Mouse (Mus musculus) kidney, adult 2 months (tissue): ENCODE results near the gene Crcp. TPM values are rescaled to one million over a fixed set of nuclear protein-coding genes. Genes with fewer than 3 reads are reported as not detected.
A peak's percentile ranks its signal among the peaks of the same experiment; 100 is the strongest.

Source experiments
- DNase-seq: peaks from one replicate; pipeline ENCODE4 v3.0.0; 2021
- H3K27ac ChIP-seq: fragments of 200-500 bp; 2 replicates; pipeline ENCODE4 v1.5.1; 2012; ENCODE audit warnings: low read depth, low read length, control low read depth, inconsistent platforms; ENCODE audit not compliant: insufficient read depth
- H3K27me3 ChIP-seq: fragments of 200-500 bp; replicated peaks from 2 replicates; pipeline ENCODE4 v1.6.1; 2012; ENCODE audit warnings: mild to moderate bottlenecking, moderate library complexity, low read length, inconsistent platforms; ENCODE audit not compliant: control insufficient read depth, insufficient read depth
- H3K36me3 ChIP-seq: fragments of 200-500 bp; 2 replicates; pipeline ENCODE4 v1.6.1; 2012; ENCODE audit warnings: mild to moderate bottlenecking, moderate library complexity, low read length, inconsistent platforms; ENCODE audit not compliant: control insufficient read depth, insufficient read depth
- H3K4me1 ChIP-seq: fragments of 200-500 bp; 2 replicates; pipeline ENCODE4 v1.6.1; 2011; ENCODE audit warnings: low read length; ENCODE audit not compliant: control insufficient read depth, insufficient read depth
- H3K4me3 ChIP-seq: fragments of 200-500 bp; 2 replicates; pipeline ENCODE4 v1.5.1; 2011; ENCODE audit warnings: mild to moderate bottlenecking, low read depth, low read length, control low read depth; ENCODE audit not compliant: insufficient read depth
- CTCF ChIP-seq: fragments of 200-500 bp; conservative IDR thresholded peaks from 2 replicates; pipeline ENCODE4 v1.5.1; 2011; ENCODE audit warnings: low read depth, mild to moderate bottlenecking, control low read depth, low read length, moderate library complexity, mixed read lengths; ENCODE audit not compliant: insufficient read depth, insufficient read length
- POLR2A ChIP-seq: fragments of 200-500 bp; IDR thresholded peaks from one replicate; pipeline ENCODE4 v1.6.1; 2011; ENCODE audit warnings: low read depth, low read length, control low read depth
- WGBS: fragments of 180-500 bp; shearing (Covaris S2); methylation state at CpG from one replicate; pipeline ENCODE4 v1.1.7; 2018; 5-methylcytosine and 5-hydroxymethylcytosine counted together
- polyA plus RNA-seq: library from polyadenylated mRNA; depleted of rRNA; stranded (reverse); fragments of >200 nt; gene quantifications from 2 replicates; pipeline ENCODE4 v1.2.3, GENCODE M21; 2012

Crcp gene
- polyA plus RNA-seq, 1 experiment, result 19.3 TPM

DNA sequence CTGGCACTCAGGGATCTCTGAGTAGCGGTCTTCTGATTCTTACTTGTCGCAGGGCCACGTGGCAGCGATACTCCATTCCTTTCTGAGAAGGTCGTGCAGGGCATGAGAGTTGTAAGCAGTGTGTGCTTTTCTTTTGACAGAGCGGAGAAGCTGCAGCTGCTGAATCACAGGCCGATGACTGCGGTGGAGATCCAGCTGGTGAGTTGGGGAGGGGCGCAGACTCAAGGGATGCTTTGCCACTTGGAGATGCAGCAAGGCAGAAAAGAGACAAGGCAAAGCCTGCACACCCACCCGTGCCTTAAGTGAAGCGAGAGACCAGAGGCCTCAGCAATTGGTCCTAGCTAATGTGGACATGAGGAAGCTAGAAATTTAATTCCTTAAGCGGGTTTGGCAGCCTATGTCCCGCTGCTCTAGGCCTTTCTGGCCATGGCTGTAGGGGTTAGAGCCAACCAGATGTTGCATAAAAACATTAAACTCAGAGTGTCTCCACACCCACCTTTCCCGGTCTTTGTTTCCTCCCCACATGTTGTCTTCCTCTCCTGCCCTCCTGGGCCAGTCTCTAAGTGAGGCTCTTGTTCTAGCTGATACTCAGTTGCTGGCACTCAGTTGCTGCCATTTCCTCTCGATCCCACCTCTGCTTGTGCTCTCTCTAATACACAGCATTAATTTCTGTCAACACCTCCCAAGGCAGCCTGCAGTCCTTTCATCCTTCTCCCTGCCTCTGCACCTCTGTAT lies 19.9 kb downstream of the Crcp start:
- 68% methylated on average over 15 of the region's 15 CpGs for WGBS
- Histone ChIP-seq H3K27ac (no peak overlapping the region), H3K4me1 (peaks cover 6% of the 10 kb centered on the region), H3K36me3 (no peaks in the 10 kb centered on the region; the same call in 1 of the 2 replicates), H3K4me3 (no peak overlapping the region), H3K27me3 (no peaks in the 10 kb centered on the region)
- TF ChIP-seq CTCF, result no peak
- TF ChIP-seq POLR2A, result no peak
- peak; percentile 19 for DNase-seq

DNA sequence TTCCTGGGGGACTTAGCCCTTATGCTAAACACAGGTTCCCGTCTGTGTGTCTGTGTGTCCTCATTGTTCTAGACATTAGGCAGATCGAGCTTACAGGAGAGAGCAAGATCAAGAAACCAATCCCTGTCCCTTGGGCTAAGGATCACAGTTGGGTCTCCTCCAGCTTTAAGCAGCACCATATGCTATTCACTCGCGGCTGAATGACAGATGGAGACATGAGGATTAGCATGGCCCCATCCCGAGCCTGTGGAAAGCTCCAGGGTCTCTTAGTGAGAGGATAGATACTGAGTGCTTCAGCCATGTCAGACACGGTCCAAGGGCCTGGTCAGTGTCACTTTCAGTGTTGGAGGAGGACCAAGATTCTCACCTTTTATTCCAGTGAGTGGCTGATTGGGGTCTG lies 21.3 kb downstream of the Crcp start:
- Histone ChIP-seq H3K4me3 (no peak overlapping the region), H3K4me1 (no peaks in the 10 kb centered on the region), H3K27ac (no peak overlapping the region), H3K36me3 (no peaks in the 10 kb centered on the region; the same call in 1 of the 2 replicates), H3K27me3 (no peaks in the 10 kb centered on the region)
- TF ChIP-seq POLR2A (no peak), CTCF (no peak)
- 81% methylated on average over 6 of the region's 6 CpGs for whole genome bisulfite sequencing
- DNase-seq, result no peak

DNA sequence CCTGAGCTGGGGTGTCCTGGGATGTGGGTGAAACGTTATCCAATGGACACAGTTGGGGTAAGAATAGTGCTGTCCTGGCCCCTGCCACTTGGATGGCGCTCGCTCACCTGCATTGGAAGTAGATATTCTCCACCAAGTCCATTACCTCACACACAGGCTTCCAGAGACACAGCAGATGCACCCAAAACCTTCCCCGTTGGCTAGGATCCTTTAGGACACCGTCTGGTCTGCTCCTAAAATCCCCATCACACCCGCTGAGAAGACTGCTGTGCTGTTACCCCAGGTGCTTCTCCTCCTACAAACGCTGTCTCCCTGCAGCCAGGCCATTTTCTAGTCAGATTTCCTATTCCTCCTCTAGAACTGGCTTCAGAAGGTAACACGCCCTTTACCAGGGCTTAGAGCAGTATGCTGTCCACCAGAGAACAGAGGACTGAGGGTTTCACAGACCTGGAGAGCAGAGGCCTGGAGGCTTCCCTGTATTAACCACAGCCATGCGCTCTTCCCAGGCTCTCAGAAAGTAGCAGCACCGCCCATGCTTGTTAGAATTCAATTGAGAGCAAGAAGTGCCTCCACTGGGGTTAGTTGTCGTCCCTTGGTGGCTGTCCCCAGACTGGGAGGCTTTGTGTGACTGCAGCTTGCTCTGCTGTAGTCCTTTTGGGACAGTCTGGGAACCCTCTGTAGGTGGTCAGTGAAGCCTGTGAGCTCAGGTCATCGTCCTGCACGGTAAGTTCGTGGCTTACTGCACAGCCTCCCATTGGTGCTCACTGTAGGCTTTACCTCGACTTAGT lies 22.2 kb downstream of the Crcp start:
- Histone ChIP-seq H3K27me3 (no peaks in the 10 kb centered on the region), H3K4me1 (no peaks in the 10 kb centered on the region), H3K36me3 (no peaks in the 10 kb centered on the region; the same call in 1 of the 2 replicates), H3K4me3 (no peak overlapping the region), H3K27ac (no peak overlapping the region)
- TF ChIP-seq CTCF, result no peak
- no peak for TF ChIP-seq POLR2A
- 81% methylated on average over 15 of the region's 15 CpGs for WGBS
- no peak for DNase-seq

DNA sequence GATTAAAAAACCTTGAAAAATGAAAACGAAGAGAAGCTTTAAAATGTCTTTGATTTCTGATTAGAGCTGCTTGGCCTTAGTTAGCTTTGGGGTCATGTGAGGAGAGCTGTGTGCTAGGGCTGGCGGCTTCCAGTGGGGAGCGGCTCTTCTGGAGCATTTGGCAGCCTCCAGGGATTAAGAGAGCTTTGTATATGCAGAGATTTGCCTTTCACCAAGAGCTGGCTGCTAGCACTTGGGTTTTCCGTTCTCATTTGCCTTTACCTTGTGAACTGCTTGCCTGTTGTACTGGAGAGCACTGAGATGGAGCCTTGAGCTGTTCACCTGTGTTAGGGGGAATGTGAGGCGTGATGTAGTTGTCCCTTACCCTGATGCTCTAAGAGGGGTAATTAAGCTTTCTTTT lies 23.4 kb downstream of the Crcp start:
- Histone ChIP-seq H3K4me1 (no peaks in the 10 kb centered on the region), H3K27ac (no peak overlapping the region), H3K27me3 (no peaks in the 10 kb centered on the region), H3K36me3 (no peaks in the 10 kb centered on the region), H3K4me3 (no peak overlapping the region)
- 83% methylated on average over 5 of the region's 5 CpGs for WGBS
- DNase-seq, result no peak
- TF ChIP-seq CTCF, result no peak
- TF ChIP-seq POLR2A, result no peak

DNA sequence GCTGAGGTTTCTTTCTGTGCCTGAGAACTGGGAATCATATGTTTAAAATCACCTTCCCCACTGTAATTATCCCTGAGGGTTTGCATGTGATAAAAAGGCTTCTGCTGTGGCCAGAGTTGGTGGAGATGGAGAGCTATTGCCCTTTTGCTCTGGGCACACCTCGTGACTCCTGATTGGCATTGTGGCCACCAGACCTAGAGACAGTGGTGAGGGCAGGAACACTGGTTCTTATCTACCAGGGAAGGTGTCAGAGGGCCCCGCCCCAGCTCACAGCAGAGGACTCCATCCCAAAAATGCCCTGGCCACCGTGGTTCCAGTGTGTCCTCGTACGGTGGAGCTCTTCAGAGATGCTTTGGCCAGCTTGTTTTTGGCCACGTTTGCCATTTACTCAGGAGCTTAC lies 23.9 kb downstream of the Crcp start:
- 92% methylated on average over 6 of the region's 6 CpGs for WGBS
- DNase-seq, result no peak
- Histone ChIP-seq H3K4me1 (no peaks in the 10 kb centered on the region), H3K27ac (no peak overlapping the region), H3K27me3 (no peaks in the 10 kb centered on the region), H3K36me3 (no peaks in the 10 kb centered on the region), H3K4me3 (no peak overlapping the region)
- TF ChIP-seq POLR2A (no peak), CTCF (no peak)

DNA sequence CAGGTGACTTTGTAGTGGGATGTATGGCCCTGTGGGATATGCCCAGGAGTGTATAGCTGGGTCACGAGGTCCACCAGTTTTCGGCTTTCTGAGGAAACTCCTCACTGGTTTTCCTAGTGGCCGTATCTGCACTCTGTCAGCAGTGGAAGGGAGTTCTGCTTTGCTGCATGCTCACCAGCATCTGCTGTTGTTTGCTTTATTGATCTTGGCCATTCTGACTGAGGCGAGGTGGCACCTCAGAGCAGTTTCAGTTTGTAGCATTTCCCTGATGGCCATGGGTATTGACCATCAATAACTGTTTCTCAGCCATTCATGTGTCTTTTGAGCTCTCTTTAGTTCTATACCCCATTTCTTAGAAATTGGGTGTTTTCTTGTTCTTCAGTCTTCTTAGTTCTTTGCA lies 26.6 kb downstream of the Crcp start:
- no peak for DNase-seq
- Histone ChIP-seq H3K4me3 (no peak overlapping the region), H3K27me3 (no peaks in the 10 kb centered on the region), H3K36me3 (no peaks in the 10 kb centered on the region; the same call in 1 of the 2 replicates), H3K27ac (no peak overlapping the region), H3K4me1 (no peaks in the 10 kb centered on the region)
- 90% methylated on average over 4 of the region's 4 CpGs for WGBS
- TF ChIP-seq POLR2A (no peak), CTCF (no peak; the same call in 1 of the 2 replicates)

DNA sequence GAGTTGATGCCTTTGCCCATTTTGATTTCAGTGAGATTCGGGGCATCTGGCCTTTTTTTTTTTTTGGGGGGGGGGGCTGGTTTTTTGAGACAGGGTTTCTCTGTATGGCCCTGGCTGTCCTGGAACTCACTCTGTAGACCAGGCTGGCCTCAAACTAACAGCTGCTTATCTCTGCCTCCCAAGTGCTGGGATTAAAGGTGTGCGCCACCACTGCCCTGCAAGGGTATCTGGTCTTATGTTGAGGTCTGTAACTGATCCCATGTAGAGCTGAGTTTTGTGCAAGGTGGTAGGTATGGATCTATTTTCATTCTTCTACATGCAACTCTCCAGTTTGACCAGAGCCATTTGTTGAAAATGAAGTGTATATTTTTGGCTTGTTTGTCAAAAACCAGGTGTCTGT lies 27.2 kb downstream of the Crcp start:
- no peak overlapping the region for H3K27ac ChIP-seq
- no peak for TF ChIP-seq CTCF
- TF ChIP-seq POLR2A, result no peak
- no peak for DNase-seq
- no peak overlapping the region for H3K4me3 ChIP-seq
- H3K4me1 ChIP-seq, result no peaks in the 10 kb centered on the region
- H3K27me3 ChIP-seq, result no peaks in the 10 kb centered on the region
- 88% methylated on average over 2 of the region's 2 CpGs for WGBS
- H3K36me3 ChIP-seq, result no peaks in the 10 kb centered on the region; the same call in 1 of the 2 replicates
